Mouse (Mus musculus): Measurements from ENCODE around the gene Pip4k2c. TPM values are rescaled to one million over a fixed set of nuclear protein-coding genes. Genes with fewer than 3 reads are reported as not detected.
A peak's percentile ranks its signal among the peaks of the same experiment; 100 is the strongest.

Gene Pip4k2c
- polyA plus RNA-seq, 1 experiment from 2014 or later: 22.9 TPM

DNA sequence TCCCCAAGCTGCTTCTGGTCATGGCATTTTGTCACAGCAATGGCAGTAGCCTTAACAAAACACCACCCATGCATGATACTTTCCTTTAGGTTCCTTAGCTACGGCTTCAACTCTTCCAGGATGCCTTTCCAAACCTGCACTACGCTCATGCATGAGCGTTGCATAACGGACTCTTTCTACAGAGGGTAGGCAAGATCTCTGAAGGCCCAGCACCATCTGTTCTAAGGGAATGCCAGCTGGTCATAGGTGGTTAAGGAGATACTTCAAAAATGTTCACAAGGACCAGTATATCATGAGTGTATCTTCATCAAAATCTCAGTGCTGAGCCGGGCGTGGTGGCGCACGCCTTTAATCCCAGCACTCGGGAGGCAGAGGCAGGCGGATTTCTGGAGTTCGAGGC is 5.1 kb upstream of the Pip4k2c start:
- Histone ChIP-seq H3K9ac (replicated peaks; ENCODE audit: low read depth, low read length) (no peak overlapping the region), H3K27ac (ENCODE audit: low read length) (no peak overlapping the region), H3K4me3 (ENCODE audit: low read depth, low read length) (no peak overlapping the region), H3K4me1 (ENCODE audit: control insufficient read depth, insufficient read depth, low read length) (no peaks in the 10 kb centered on the region), H3K36me3 (ENCODE audit: control insufficient read depth, insufficient read depth, low read length) (no peaks in the 10 kb centered on the region), H3K9me3 (ENCODE audit: control insufficient read depth, low read depth, low read length) (no peaks in the 10 kb centered on the region), H3K4me2 (replicated peaks; ENCODE audit: low read depth, low read length) (no peak overlapping the region), H3K27me3 (ENCODE audit: control insufficient read depth, insufficient read depth, low read length) (no peaks in the 10 kb centered on the region)
- WGBS: 94% methylated on average over 11 of the region's 11 CpGs
- ATAC-seq (ENCODE audit: insufficient number of reproducible peaks, insufficient read depth, low FRiP score, low read depth): no peak

- Histone ChIP-seq H3K36me3 (ENCODE audit: control insufficient read depth, insufficient read depth, low read length) (no peaks in the 10 kb centered on the region), H3K27me3 (ENCODE audit: control insufficient read depth, insufficient read depth, low read length) (no peaks in the 10 kb centered on the region), H3K9me3 (ENCODE audit: control insufficient read depth, low read depth, low read length) (no peaks in the 10 kb centered on the region), H3K9ac (replicated peaks; ENCODE audit: low read depth, low read length) (no peak overlapping the region), H3K27ac (ENCODE audit: low read length) (no peak overlapping the region), H3K4me1 (ENCODE audit: control insufficient read depth, insufficient read depth, low read length) (no peaks in the 10 kb centered on the region), H3K4me2 (replicated peaks; ENCODE audit: low read depth, low read length) (no peak overlapping the region), H3K4me3 (ENCODE audit: low read depth, low read length) (no peak overlapping the region)
- ATAC-seq (ENCODE audit: insufficient number of reproducible peaks, insufficient read depth, low FRiP score, low read depth): no peak
- 31% methylated on average over 1 of the region's 1 CpGs for WGBS
These were observed 3.0 kb upstream of the Pip4k2c start for GRCm38 (mm10) chr10:127214422-127214803.

DNA sequence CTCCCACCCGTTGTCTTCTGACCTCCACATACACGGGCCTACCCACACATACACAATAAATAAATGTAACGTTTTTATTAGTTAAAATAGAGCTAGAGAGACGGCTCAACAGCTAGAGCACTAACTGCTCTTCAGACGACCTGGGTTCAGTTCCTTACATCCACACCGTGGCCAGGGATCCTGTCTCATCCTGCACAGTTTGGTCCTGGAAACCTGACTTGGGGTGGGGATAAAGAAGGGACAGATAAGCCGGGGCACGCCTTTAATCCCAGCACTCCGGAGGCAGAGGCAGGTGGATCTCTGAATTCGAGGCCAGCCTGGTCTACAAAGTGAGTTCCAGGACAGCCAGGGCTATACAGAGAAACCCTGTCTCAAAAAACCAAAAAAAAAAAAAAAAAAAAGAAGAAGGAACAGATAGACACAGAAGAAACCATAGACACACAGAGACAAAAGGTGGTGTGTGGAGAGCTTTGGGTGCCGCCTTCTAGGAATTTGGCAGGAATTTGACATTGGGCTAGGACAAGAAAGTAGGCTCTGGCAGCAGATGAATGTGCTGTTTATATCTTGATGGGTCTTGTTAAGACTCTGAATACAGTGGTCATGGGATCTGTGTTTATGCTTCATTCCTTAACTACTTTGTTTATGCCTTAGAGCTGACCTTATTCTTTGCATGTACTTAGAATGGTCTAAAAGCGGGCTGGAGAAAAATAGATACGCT is 2.5 kb upstream of the Pip4k2c start:
- no peaks in the 10 kb centered on the region for H3K9me3 ChIP-seq (ENCODE audit: control insufficient read depth, low read depth, low read length)
- ATAC-seq (ENCODE audit: insufficient number of reproducible peaks, insufficient read depth, low FRiP score, low read depth): no peak
- no peaks in the 10 kb centered on the region for H3K27me3 ChIP-seq (ENCODE audit: control insufficient read depth, insufficient read depth, low read length)
- 77% methylated on average over 13 of the region's 13 CpGs for WGBS
- H3K36me3 ChIP-seq (ENCODE audit: control insufficient read depth, insufficient read depth, low read length): no peaks in the 10 kb centered on the region; the same call in 1 of the 2 replicates
- no peak overlapping the region for H3K4me2 ChIP-seq (replicated peaks; ENCODE audit: low read depth, low read length)
- no peak overlapping the region for H3K27ac ChIP-seq (ENCODE audit: low read length)
- no peak overlapping the region for H3K9ac ChIP-seq (replicated peaks; ENCODE audit: low read depth, low read length)
- no peak overlapping the region for H3K4me3 ChIP-seq (ENCODE audit: low read depth, low read length)
- no peaks in the 10 kb centered on the region for H3K4me1 ChIP-seq (ENCODE audit: control insufficient read depth, insufficient read depth, low read length)

- Histone ChIP-seq H3K36me3 (ENCODE audit: control insufficient read depth, insufficient read depth, low read length) (no peaks in the 10 kb centered on the region; the same call in 1 of the 2 replicates), H3K9ac (replicated peaks; ENCODE audit: low read depth, low read length) (no peak overlapping the region), H3K4me1 (ENCODE audit: control insufficient read depth, insufficient read depth, low read length) (no peaks in the 10 kb centered on the region), H3K9me3 (ENCODE audit: control insufficient read depth, low read depth, low read length) (no peaks in the 10 kb centered on the region), H3K27me3 (ENCODE audit: control insufficient read depth, insufficient read depth, low read length) (no peaks in the 10 kb centered on the region), H3K4me2 (replicated peaks; ENCODE audit: low read depth, low read length) (no peak overlapping the region), H3K27ac (ENCODE audit: low read length) (no peak overlapping the region), H3K4me3 (ENCODE audit: low read depth, low read length) (no peak overlapping the region)
- no peak for ATAC-seq (ENCODE audit: insufficient number of reproducible peaks, insufficient read depth, low FRiP score, low read depth)
- 92% methylated on average over 8 of the region's 8 CpGs for WGBS
These were observed 1.9 kb upstream of the Pip4k2c start for GRCm38 (mm10) chr10:127213272-127213671.

GRCm38 (mm10) chr10:127210961-127211405 is 402 bp downstream of the Pip4k2c start:
- H3K9ac ChIP-seq (replicated peaks; ENCODE audit: low read depth, low read length): peak overlapping the region; percentile 77
- H3K4me3 ChIP-seq (ENCODE audit: low read depth, low read length): peak overlapping the region; percentile 86
- H3K27me3 ChIP-seq (ENCODE audit: control insufficient read depth, insufficient read depth, low read length): no peaks in the 10 kb centered on the region
- ATAC-seq (ENCODE audit: insufficient number of reproducible peaks, insufficient read depth, low FRiP score, low read depth): peak; percentile 46; the same call in 1 of the 2 replicates
- peaks cover 6% of the 10 kb centered on the region; the same call in 1 of the 2 replicates for H3K36me3 ChIP-seq (ENCODE audit: control insufficient read depth, insufficient read depth, low read length)
- no peaks in the 10 kb centered on the region for H3K4me1 ChIP-seq (ENCODE audit: control insufficient read depth, insufficient read depth, low read length)
- H3K9me3 ChIP-seq (ENCODE audit: control insufficient read depth, low read depth, low read length): no peaks in the 10 kb centered on the region
- WGBS: 1% methylated on average over 25 of the region's 25 CpGs
- H3K27ac ChIP-seq (ENCODE audit: low read length): peak overlapping the region; percentile 39; the same call in 1 of the 2 replicates
- peak overlapping the region; percentile 90 for H3K4me2 ChIP-seq (replicated peaks; ENCODE audit: low read depth, low read length)

DNA sequence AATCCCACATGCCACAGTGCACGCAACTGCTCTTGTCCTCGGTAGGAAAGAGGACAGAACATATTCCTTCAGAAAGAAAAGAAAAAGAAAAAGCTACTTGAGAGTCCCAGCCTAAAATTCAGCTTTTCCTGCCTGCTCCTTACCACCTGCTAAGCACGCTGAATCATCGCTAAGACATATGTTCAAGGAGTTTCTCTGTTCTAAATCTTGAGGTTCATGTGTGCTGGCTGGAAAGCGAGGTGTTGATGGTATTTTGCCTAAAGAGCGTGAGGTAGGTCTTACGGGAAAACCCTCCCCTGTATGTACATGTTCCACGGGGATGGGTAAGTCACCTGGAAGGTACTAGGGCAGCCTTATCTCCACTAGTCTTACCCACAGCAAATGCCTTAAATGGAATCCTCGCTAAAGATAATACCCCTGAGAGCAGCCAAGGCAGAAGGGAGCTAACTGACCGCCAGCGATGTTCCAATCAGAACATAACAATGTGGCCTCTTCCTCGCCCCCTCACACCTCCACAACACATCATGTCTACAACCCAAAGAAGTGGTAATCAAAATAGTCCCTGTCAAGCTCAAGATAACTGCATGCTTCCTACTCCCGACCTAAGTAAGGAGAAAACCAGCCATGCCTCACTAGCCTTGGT is 1.3 kb downstream of the Pip4k2c start:
- Histone ChIP-seq H3K36me3 (ENCODE audit: control insufficient read depth, insufficient read depth, low read length) (peaks cover 14% of the 10 kb centered on the region), H3K4me1 (ENCODE audit: control insufficient read depth, insufficient read depth, low read length) (no peaks in the 10 kb centered on the region), H3K27ac (ENCODE audit: low read length) (no peak overlapping the region), H3K27me3 (ENCODE audit: control insufficient read depth, insufficient read depth, low read length) (no peaks in the 10 kb centered on the region), H3K9me3 (ENCODE audit: control insufficient read depth, low read depth, low read length) (no peaks in the 10 kb centered on the region), H3K9ac (replicated peaks; ENCODE audit: low read depth, low read length) (no peak overlapping the region), H3K4me2 (replicated peaks; ENCODE audit: low read depth, low read length) (peak overlapping the region; percentile 90), H3K4me3 (ENCODE audit: low read depth, low read length) (peak overlapping the region; percentile 86)
- 81% methylated on average over 13 of the region's 13 CpGs for WGBS
- ATAC-seq (ENCODE audit: insufficient number of reproducible peaks, insufficient read depth, low FRiP score, low read depth): no peak

DNA sequence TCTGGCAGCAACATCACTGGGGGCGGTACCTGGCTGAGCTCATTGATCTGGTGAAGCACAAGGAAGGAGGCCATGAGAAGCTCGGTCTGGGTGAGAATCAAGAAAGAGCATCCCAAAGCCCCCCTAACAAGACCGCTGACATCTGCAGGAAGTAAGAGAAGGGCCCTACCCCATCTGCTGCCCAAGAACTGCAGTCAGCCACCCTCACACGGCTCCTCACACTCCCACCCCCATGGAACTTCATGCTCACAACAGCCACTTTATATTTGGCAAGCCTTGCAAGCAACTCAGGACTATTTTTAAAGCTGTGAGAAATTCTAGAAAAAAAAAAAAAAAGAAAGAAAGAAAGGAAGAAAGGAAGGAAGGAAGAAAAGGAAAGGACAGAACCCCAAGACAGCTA is 2.5 kb downstream of the Pip4k2c start:
- WGBS: 84% methylated on average over 4 of the region's 4 CpGs
- no peak overlapping the region for H3K4me3 ChIP-seq (ENCODE audit: low read depth, low read length)
- no peak overlapping the region for H3K4me2 ChIP-seq (replicated peaks; ENCODE audit: low read depth, low read length)
- no peak overlapping the region for H3K9ac ChIP-seq (replicated peaks; ENCODE audit: low read depth, low read length)
- H3K27me3 ChIP-seq (ENCODE audit: control insufficient read depth, insufficient read depth, low read length): no peaks in the 10 kb centered on the region
- peaks cover 14% of the 10 kb centered on the region for H3K36me3 ChIP-seq (ENCODE audit: control insufficient read depth, insufficient read depth, low read length)
- H3K9me3 ChIP-seq (ENCODE audit: control insufficient read depth, low read depth, low read length): no peaks in the 10 kb centered on the region
- no peak for ATAC-seq (ENCODE audit: insufficient number of reproducible peaks, insufficient read depth, low FRiP score, low read depth)
- H3K4me1 ChIP-seq (ENCODE audit: control insufficient read depth, insufficient read depth, low read length): no peaks in the 10 kb centered on the region
- H3K27ac ChIP-seq (ENCODE audit: low read length): no peak overlapping the region

- Histone ChIP-seq H3K27me3 (ENCODE audit: control insufficient read depth, insufficient read depth, low read length) (no peaks in the 10 kb centered on the region), H3K4me2 (replicated peaks; ENCODE audit: low read depth, low read length) (no peak overlapping the region), H3K4me3 (ENCODE audit: low read depth, low read length) (no peak overlapping the region), H3K9ac (replicated peaks; ENCODE audit: low read depth, low read length) (no peak overlapping the region), H3K4me1 (ENCODE audit: control insufficient read depth, insufficient read depth, low read length) (no peaks in the 10 kb centered on the region), H3K36me3 (ENCODE audit: control insufficient read depth, insufficient read depth, low read length) (peaks cover 18% of the 10 kb centered on the region), H3K27ac (ENCODE audit: low read length) (no peak overlapping the region), H3K9me3 (ENCODE audit: control insufficient read depth, low read depth, low read length) (no peaks in the 10 kb centered on the region)
- 79% methylated on average over 10 of the region's 10 CpGs for WGBS
- ATAC-seq (ENCODE audit: insufficient number of reproducible peaks, insufficient read depth, low FRiP score, low read depth): peak; percentile 85; the same call in 1 of the 2 replicates
These were observed 6.0 kb downstream of the Pip4k2c start for GRCm38 (mm10) chr10:127205373-127205772.
